Comparison of ENCODE assay signal across 8 mouse cellular contexts in genomic region chr5:103134839-103135238, GRCm38 (mm10).
A peak's percentile ranks its signal among the peaks of the same experiment; 100 is the strongest.
DNase-seq lines count a peak whose midpoint lies in the region; ATAC-seq and TF ChIP-seq lines count a peak whose summit lies in the region.

No protein-coding gene starts in this region.

- H3K4me1 ChIP-seq in heart, embryonic 10.5 days, result no peaks in the 10 kb centered on the region
- peaks cover 5% of the 10 kb centered on the region for H3K4me1 ChIP-seq in cerebellum, adult 2 months (ENCODE audit: control insufficient read depth, insufficient read depth, low read length)
- no peaks in the 10 kb centered on the region for H3K4me1 ChIP-seq in intestine, embryonic 16.5 days (ENCODE audit: control insufficient read depth, insufficient read depth, low read length)

- TF ChIP-seq CTCF in cerebellum, adult 2 months (IDR thresholded peaks at IDR 0.05; ENCODE audit: borderline replicate concordance, insufficient read depth, low read depth, low read length), result no peak

- TF ChIP-seq POLR2A in cerebellum, adult 2 months (IDR thresholded peaks at IDR 0.05; ENCODE audit: borderline replicate concordance, insufficient read depth, low read length), result no peak

- peak; percentile 25 for DNase-seq in heart, embryonic 10.5 days (ENCODE audit: low spot score)
- DNase-seq in heart, postnatal 25 days (ENCODE audit: low spot score), result no peak
- peak; percentile 73 for DNase-seq in ovary, postnatal 36 days (ENCODE audit: low spot score)
- no peak for DNase-seq in ovary, postnatal 10 days (ENCODE audit: low spot score)
- DNase-seq in cerebellum, adult 2 months, result peak; percentile 74 to 77
- peak; percentile 32 for DNase-seq in right cerebral cortex, postnatal 14 days
- DNase-seq in kidney, adult 11 months, result no peak

- H3K36me3 ChIP-seq in heart, embryonic 10.5 days, result no peaks in the 10 kb centered on the region
- H3K36me3 ChIP-seq in intestine, embryonic 16.5 days (ENCODE audit: control insufficient read depth, insufficient read depth, low read length), result no peaks in the 10 kb centered on the region

- H3K27ac ChIP-seq in heart, embryonic 10.5 days, result no peak overlapping the region
- no peak overlapping the region for H3K27ac ChIP-seq in cerebellum, adult 2 months (ENCODE audit: insufficient read depth, low read length)
- H3K27ac ChIP-seq in intestine, embryonic 16.5 days (ENCODE audit: low read length), result no peak overlapping the region

- H3K4me3 ChIP-seq in heart, embryonic 10.5 days, result no peak overlapping the region
- no peak overlapping the region for H3K4me3 ChIP-seq in cerebellum, adult 2 months (replicated peaks; ENCODE audit: insufficient read depth, low read depth, low read length)
- H3K4me3 ChIP-seq in intestine, embryonic 16.5 days (ENCODE audit: low read length), result no peak overlapping the region

- H3K9me3 ChIP-seq in heart, embryonic 10.5 days, result no peaks in the 10 kb centered on the region
- no peaks in the 10 kb centered on the region for H3K9me3 ChIP-seq in intestine, embryonic 16.5 days (ENCODE audit: control insufficient read depth, low read length)

- no peaks in the 10 kb centered on the region for H3K27me3 ChIP-seq in heart, embryonic 10.5 days (ENCODE audit: insufficient read depth, poor library complexity, severe bottlenecking)
- H3K27me3 ChIP-seq in cerebellum, adult 2 months (ENCODE audit: control insufficient read depth, insufficient read depth, low read length), result no peaks in the 10 kb centered on the region
- no peaks in the 10 kb centered on the region for H3K27me3 ChIP-seq in intestine, embryonic 16.5 days (replicated peaks; ENCODE audit: control insufficient read depth, insufficient read depth, low read length)

- 84% methylated on average over 9 of the region's 9 CpGs for WGBS in heart, embryonic 10.5 days
- 9% methylated on average over 9 of the region's 9 CpGs for WGBS in cerebellum, adult 2 months
- 66% methylated on average over 9 of the region's 9 CpGs for WGBS in intestine, embryonic 16.5 days

- H3K4me2 ChIP-seq in intestine, embryonic 16.5 days (ENCODE audit: low read depth, low read length), result no peak overlapping the region

- no peak overlapping the region for H3K9ac ChIP-seq in intestine, embryonic 16.5 days (ENCODE audit: low read depth, low read length)

- ATAC-seq in intestine, embryonic 16.5 days, result no peak

- intact Hi-C loops in heart, postnatal 25 days (cut with DNase I), result no loop called here

Comparison
In these comparisons a context has a peak if more than half of its experiments do, and no peak if none do; other contexts are left out.
1. DNase-seq: peak in heart, embryonic 10.5 days (single experiment), ovary, postnatal 36 days (single experiment), cerebellum, adult 2 months (2 of 2) and right cerebral cortex, postnatal 14 days (single experiment); none in heart, postnatal 25 days (single experiment), ovary, postnatal 10 days (single experiment) and kidney, adult 11 months (single experiment).